Mouse (Mus musculus) liver, postnatal 0 days (tissue): ENCODE measurements around the gene Erich6b. TPM values are rescaled to one million over a fixed set of nuclear protein-coding genes. Genes with fewer than 3 reads are reported as not detected.

Source experiments
- ATAC-seq: fragments of 200-750 bp; cut with Nextera tagmentation; 2 replicates; pipeline ENCODE4 v1.8.0; 2017; ENCODE audit warnings: mild to moderate bottlenecking, moderate library complexity
- DNase-seq: peaks from one replicate; pipeline ENCODE4 v3.0.0-alpha.2; 2016
- H3K27ac ChIP-seq: fragments of 300-500 bp; sonication (generic); 2 replicates; pipeline ENCODE4 v1.5.1; 2014; ENCODE audit warnings: antibody characterized with exemption, moderate library complexity, mild to moderate bottlenecking, low read depth
- H3K27me3 ChIP-seq: fragments of 300-500 bp; sonication (generic); 2 replicates; pipeline ENCODE4 v1.6.1; 2014; ENCODE audit warnings: low read length, control low read depth, mixed read lengths; ENCODE audit not compliant: insufficient read depth
- H3K36me3 ChIP-seq: fragments of 300-500 bp; sonication (generic); replicated peaks from 2 replicates; pipeline ENCODE4 v1.6.1; 2014; ENCODE audit warnings: mild to moderate bottlenecking, control low read depth, low read length, moderate library complexity, mixed read lengths; ENCODE audit not compliant: insufficient read depth
- H3K4me1 ChIP-seq: fragments of 300-500 bp; sonication (generic); 2 replicates; pipeline ENCODE4 v1.6.1; 2014; ENCODE audit warnings: antibody characterized with exemption, mild to moderate bottlenecking, control low read depth; ENCODE audit not compliant: insufficient read depth
- H3K4me2 ChIP-seq: fragments of 300-500 bp; sonication (generic); 2 replicates; pipeline ENCODE4 v1.6.1; 2014; ENCODE audit warnings: low read depth, mild to moderate bottlenecking, low read length, moderate library complexity, mixed read lengths
- H3K4me3 ChIP-seq: fragments of 300-500 bp; sonication (generic); 2 replicates; pipeline ENCODE4 v1.5.1; 2014; ENCODE audit warnings: low read depth, low read length
- H3K9ac ChIP-seq: fragments of 300-500 bp; sonication (generic); replicated peaks from 2 replicates; pipeline ENCODE4 v1.6.1; 2014; ENCODE audit warnings: mild to moderate bottlenecking, moderate library complexity
- H3K9me3 ChIP-seq: fragments of 300-500 bp; sonication (generic); 2 replicates; pipeline ENCODE4 v1.6.1; 2016; ENCODE audit warnings: mild to moderate bottlenecking, control low read depth, low read length, mixed read lengths
- CTCF ChIP-seq: sonication (generic); IDR thresholded peaks from 2 replicates; pipeline ENCODE4 v1.5.1; 2016; ENCODE audit warnings: antibody characterized with exemption, low read depth
- EP300 ChIP-seq: IDR thresholded peaks from 2 replicates; pipeline ENCODE4 v1.6.1; 2016; ENCODE audit warnings: antibody characterized with exemption, low read depth, mild to moderate bottlenecking
- WGBS: fragments of 180-500 bp; shearing (Covaris S2); extraction: QIAGEN DNeasy Blood & Tissue Kit; methylation state at CpG from one replicate; pipeline ENCODE4 v1.1.7; 2014; ENCODE audit not compliant: insufficient replicate concordance; 5-methylcytosine and 5-hydroxymethylcytosine counted together
- polyA plus RNA-seq: library from polyadenylated mRNA; unstranded; fragments of >200 nt; fragmentation: Nextera tagmentation; extraction: Ambion mirVana; gene quantifications from 2 replicates; pipeline ENCODE4 v1.2.1, GENCODE M21; 2015

Erich6b gene
- polyA plus RNA-seq, 1 experiment from 2014 or later = not detected

- WGBS = 61% methylated on average over 7 of the region's 7 CpGs
- Histone ChIP-seq H3K9me3 (no peaks in the 10 kb centered on the region), H3K4me1 (peaks cover 3% of the 10 kb centered on the region; the same call in 1 of the 2 replicates), H3K36me3 (no peaks in the 10 kb centered on the region), H3K27ac (no peak overlapping the region), H3K4me3 (no peak overlapping the region), H3K4me2 (no peak overlapping the region), H3K9ac (no peak overlapping the region), H3K27me3 (no peaks in the 10 kb centered on the region)
- DNase-seq (no peak), ATAC-seq (no peak)
- TF ChIP-seq EP300 (no peak), CTCF (no peak)
Observed at GRCm38 (mm10) chr14:75636107-75636506, 6.0 kb upstream of the Erich6b start.

GRCm38 (mm10) chr14:75637641-75638040 lies 4.4 kb upstream of the Erich6b start:
- H3K27me3 ChIP-seq = no peaks in the 10 kb centered on the region
- H3K4me1 ChIP-seq = peaks cover 3% of the 10 kb centered on the region; the same call in 1 of the 2 replicates
- TF ChIP-seq CTCF (no peak), EP300 (no peak)
- DNase-seq = no peak
- ATAC-seq = no peak
- WGBS = 77% methylated on average over 4 of the region's 4 CpGs
- no peak overlapping the region for H3K9ac ChIP-seq
- H3K36me3 ChIP-seq = no peaks in the 10 kb centered on the region
- no peak overlapping the region for H3K4me3 ChIP-seq
- H3K27ac ChIP-seq = no peak overlapping the region
- no peaks in the 10 kb centered on the region for H3K9me3 ChIP-seq
- no peak overlapping the region for H3K4me2 ChIP-seq

GRCm38 (mm10) chr14:75640846-75641245 lies 1.2 kb upstream of the Erich6b start:
- H3K9me3 ChIP-seq = no peaks in the 10 kb centered on the region
- TF ChIP-seq EP300 = no peak
- peak; percentile 43 for TF ChIP-seq CTCF
- H3K9ac ChIP-seq = no peak overlapping the region
- no peak overlapping the region for H3K4me3 ChIP-seq
- no peaks in the 10 kb centered on the region for H3K36me3 ChIP-seq
- no peak overlapping the region for H3K4me2 ChIP-seq
- H3K4me1 ChIP-seq = peaks cover 3% of the 10 kb centered on the region; the same call in 1 of the 2 replicates
- DNase-seq (no peak), ATAC-seq (no peak)
- 79% methylated on average over 2 of the region's 2 CpGs for WGBS
- H3K27ac ChIP-seq = no peak overlapping the region
- no peaks in the 10 kb centered on the region for H3K27me3 ChIP-seq

GRCm38 (mm10) chr14:75641369-75641768 lies 690 bp upstream of the Erich6b start:
- Histone ChIP-seq H3K9me3 (no peaks in the 10 kb centered on the region), H3K27ac (no peak overlapping the region), H3K27me3 (no peaks in the 10 kb centered on the region), H3K4me3 (no peak overlapping the region), H3K36me3 (no peaks in the 10 kb centered on the region), H3K9ac (no peak overlapping the region), H3K4me1 (peaks cover 3% of the 10 kb centered on the region; the same call in 1 of the 2 replicates), H3K4me2 (no peak overlapping the region)
- DNase-seq (no peak), ATAC-seq (no peak)
- WGBS = 60% methylated on average over 6 of the region's 6 CpGs
- TF ChIP-seq CTCF (peak; percentile 45), EP300 (no peak)

- Histone ChIP-seq H3K27ac (no peak overlapping the region), H3K4me1 (no peaks in the 10 kb centered on the region), H3K9ac (no peak overlapping the region), H3K4me3 (no peak overlapping the region), H3K27me3 (no peaks in the 10 kb centered on the region), H3K9me3 (no peaks in the 10 kb centered on the region), H3K36me3 (no peaks in the 10 kb centered on the region), H3K4me2 (no peak overlapping the region)
- DNase-seq = no peak
- no peak for TF ChIP-seq EP300
- TF ChIP-seq CTCF = no peak
- ATAC-seq = no peak
- WGBS = 87% methylated on average over 7 of the region's 7 CpGs
Observed at GRCm38 (mm10) chr14:75645461-75645860, 3.4 kb downstream of the Erich6b start.

- no peak overlapping the region for H3K9ac ChIP-seq
- H3K4me3 ChIP-seq = no peak overlapping the region
- H3K4me2 ChIP-seq = no peak overlapping the region
- H3K4me1 ChIP-seq = no peaks in the 10 kb centered on the region
- no peaks in the 10 kb centered on the region for H3K36me3 ChIP-seq
- no peaks in the 10 kb centered on the region for H3K9me3 ChIP-seq
- DNase-seq (no peak), ATAC-seq (no peak)
- no peak overlapping the region for H3K27ac ChIP-seq
- 52% methylated on average over 9 of the region's 9 CpGs for whole genome bisulfite sequencing
- TF ChIP-seq EP300 (no peak), CTCF (no peak)
- no peaks in the 10 kb centered on the region for H3K27me3 ChIP-seq
Observed at GRCm38 (mm10) chr14:75646060-75646459, 4.0 kb downstream of the Erich6b start.
